Mouse (Mus musculus) MEL-GATA-1-ER (cell line): ENCODE data around the gene Syt14.

Experiments used
- DNase-seq: peaks from one replicate; pipeline ENCODE4 v3.0.0-alpha.2; 2012; ENCODE audit warnings: low read depth; ENCODE audit errors: extremely low read depth

Syt14 gene

GRCm38 (mm10) chr1:192993491-192993890 lies 42.1 kb downstream of the Syt14 start:
- no peak for DNase-seq

- DNase-seq, result peak; percentile 56
Measured at GRCm38 (mm10) chr1:192987203-192987602, 48.4 kb downstream of the Syt14 start.

DNA sequence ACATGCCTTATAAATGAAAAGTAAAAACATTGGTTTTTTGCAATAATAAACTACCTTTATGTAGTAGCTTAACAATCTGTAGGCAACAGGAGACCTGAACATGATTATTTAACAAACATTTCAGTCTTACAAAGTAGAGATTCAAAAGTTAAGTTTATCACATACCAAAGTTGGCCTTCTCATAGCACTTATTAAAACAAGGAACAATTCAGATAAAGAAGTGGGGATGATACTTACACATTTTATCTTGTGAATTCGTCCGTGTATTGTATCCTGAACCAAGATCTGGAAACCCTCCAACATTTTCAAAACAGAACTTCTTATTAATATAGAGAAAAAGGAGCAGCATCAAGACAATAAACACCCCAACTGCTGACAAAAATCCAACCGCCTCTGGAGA lies 49.1 kb downstream of the Syt14 start:
- peak; percentile 44 for DNase-seq

DNA sequence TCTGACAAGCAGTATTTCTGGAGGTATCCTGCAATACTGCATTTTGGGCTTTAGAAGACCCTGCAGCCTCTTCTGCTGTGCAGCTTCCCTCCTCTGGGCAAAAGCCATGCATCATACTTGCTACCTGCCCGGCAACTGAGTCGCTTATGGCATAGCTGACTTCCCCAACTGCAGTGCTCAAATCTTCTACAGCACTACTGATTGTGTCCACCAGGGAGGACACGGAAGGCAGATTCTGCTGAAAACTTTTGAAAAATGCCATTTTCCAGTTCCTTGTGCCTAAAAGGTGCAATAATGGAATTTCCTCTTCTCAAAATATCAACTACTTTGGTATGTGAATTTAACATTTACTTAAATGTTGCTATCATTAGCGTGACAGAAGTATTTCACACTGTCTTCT lies 51.2 kb downstream of the Syt14 start:
- DNase-seq, result no peak

DNA sequence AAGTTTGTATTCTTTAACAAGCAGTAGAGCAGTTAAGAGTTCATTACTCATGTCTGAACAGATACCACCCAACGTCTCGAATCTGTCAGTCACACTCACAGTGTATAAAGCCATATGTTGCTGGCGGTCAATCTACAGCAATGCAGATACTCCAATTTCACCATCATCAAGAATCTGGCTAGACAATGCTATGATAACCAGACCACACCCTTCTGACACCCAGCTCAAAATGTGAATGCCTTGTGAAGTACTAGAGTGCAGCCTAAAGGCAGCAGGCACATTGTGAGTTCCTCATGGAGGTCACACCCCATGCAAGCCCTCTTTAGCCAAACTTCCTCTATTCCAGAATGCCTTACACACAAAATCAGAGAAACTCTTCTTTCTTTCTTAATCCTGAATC lies 53.9 kb downstream of the Syt14 start:
- DNase-seq, result peak; percentile 70

- no peak for DNase-seq
Measured at GRCm38 (mm10) chr1:192981120-192981519, 54.5 kb downstream of the Syt14 start.

- no peak for DNase-seq
Measured at GRCm38 (mm10) chr1:192962323-192962722, 73.3 kb downstream of the Syt14 start.

GRCm38 (mm10) chr1:192947839-192948173 lies 87.8 kb downstream of the Syt14 start:
- no peak for DNase-seq

DNA sequence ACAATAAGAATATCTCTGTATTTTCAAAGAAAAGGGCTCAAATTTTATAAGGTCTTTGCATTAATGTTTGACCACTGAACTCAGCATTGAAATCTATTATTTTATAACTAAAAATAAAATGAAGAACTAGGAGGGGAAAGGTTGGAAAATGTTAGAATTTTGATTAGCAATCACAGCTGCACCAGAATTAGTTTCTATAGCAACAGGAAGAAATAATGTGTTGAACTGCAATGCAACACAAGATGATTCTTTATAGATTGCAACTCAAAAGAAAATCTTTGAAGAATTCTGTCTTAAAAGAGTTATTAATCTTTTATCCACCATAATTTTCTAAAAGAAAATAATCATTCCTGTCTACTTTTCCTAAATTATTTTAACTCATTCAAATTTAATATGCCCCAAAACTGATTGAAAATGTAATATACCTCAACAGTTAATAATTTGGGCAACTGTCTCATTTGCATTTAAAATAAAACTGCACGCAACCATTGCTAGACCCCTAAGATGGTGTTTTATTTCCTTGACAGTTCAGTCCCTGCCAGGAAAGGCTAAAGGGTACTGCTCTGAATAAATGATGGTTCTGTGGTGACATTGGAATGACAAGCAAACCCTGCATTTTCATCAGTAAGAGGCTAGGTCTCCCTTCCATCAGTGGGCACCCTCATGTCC lies 88.3 kb downstream of the Syt14 start:
- no peak for DNase-seq

- peak; percentile 43 for DNase-seq
Measured at GRCm38 (mm10) chr1:192939033-192939432, 96.5 kb downstream of the Syt14 start.

GRCm38 (mm10) chr1:192937956-192938355 lies 97.6 kb downstream of the Syt14 start:
- no peak for DNase-seq

DNA sequence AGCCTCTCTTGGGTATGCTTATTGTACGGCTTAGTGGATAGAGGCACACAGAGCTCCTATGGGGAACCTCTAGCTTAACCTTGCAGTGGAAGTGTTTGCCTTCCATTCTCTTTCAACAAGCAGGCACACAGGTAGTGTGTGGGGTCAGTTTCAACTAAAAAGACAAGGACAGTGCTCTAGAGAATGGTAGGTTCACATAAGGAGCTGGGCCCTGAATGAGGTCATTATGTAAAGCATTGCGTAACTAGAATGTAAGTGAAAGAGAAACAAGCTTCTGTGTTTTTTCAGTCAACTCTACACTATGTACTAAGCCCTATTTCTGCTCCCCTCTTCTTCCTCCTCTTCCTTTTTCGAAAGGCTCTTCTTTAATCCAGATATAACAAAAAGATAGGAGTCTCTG lies 103.8 kb downstream of the Syt14 start:
- no peak for DNase-seq

DNA sequence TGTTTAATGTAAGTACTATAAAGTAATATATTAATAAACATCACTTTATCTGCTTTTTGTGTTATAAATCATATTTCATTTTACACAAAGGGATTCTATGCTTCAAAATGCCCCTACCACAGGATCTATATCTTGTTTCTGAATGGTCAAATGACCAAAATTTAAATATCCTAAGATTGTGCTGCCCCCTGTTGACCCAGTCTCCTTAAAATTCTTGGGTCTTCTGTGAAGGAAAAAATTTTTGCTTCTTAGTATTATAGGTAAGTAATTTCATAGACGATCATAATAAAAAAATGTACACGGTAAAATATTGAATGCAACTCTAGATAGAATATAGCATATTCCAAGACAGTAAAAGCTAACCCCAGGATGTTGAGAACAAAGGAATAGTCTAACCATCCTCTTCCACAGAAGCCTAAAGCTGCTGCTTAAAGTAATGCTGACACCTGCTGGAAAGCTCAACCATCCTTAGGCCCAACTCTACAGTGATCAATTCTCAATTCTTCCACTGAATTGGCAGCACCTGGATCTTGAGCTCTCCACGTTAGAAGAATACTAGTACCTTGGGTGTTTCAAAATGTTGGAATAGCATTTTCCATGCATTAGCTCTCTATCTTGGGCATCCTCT lies 123.4 kb downstream of the Syt14 start:
- no peak for DNase-seq

- no peak for DNase-seq
Measured at GRCm38 (mm10) chr1:192901516-192901915, 134.1 kb downstream of the Syt14 start.

DNA sequence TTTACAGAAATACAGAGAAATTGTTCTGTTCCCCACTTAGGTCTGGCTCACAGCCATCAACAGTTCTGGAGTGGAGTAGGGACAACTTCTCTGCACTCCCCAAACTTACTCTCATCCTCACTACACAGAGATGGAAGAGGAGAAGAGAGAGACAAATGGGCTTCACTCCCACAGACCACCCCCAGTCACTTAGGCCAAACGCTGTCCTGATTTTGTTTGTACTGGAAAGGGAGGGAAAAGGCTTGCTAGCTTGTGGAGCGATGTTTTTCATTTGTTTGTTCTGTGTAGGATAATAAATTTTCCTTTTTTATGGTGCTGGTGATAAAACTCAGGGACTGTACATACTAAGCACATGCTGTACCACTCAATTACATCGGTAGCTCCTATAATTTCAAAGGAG lies 134.7 kb downstream of the Syt14 start:
- DNase-seq, result no peak

DNA sequence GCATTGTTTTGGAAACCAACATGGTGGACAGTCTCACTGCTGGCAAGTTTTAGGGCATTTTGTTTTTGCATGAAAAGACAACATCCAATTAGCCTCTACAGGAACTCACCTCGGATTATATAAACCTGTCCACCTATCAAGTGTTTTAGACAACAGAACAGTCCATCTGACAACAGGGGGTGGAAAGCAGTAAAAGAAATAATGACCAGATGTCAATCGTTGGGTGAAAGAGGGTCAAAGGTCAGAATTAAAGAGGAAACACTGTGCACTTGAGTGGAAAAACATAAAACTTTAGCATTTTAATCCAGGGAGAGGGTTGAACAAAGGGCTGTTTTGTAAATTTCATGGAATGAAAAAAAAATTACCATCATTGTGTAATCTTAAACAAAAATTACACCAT lies 136.8 kb downstream of the Syt14 start:
- no peak for DNase-seq

DNA sequence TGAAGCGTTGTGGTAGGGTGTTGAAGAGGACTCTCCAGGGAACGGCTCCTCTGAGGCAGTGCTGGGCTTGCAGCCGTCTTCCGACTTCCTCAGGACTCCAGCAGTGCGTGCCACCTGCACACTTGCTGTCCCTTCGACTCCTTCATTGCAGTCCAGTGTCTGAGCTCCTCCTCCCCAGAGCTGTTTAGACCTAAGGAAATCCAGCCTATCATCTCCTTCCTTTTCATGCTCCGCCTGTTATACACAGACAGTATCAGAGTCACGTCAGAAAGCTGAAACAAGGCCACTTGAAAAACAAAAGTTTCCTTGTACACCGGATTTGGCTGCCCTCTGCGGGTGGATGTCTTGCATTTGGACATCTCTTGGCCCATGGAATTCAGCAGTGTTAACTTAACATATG lies 138.4 kb downstream of the Syt14 start:
- DNase-seq, result no peak

- no peak for DNase-seq
Measured at GRCm38 (mm10) chr1:192896076-192896475, 139.5 kb downstream of the Syt14 start.

GRCm38 (mm10) chr1:192890716-192891115 lies 144.9 kb downstream of the Syt14 start:
- DNase-seq, result no peak

DNA sequence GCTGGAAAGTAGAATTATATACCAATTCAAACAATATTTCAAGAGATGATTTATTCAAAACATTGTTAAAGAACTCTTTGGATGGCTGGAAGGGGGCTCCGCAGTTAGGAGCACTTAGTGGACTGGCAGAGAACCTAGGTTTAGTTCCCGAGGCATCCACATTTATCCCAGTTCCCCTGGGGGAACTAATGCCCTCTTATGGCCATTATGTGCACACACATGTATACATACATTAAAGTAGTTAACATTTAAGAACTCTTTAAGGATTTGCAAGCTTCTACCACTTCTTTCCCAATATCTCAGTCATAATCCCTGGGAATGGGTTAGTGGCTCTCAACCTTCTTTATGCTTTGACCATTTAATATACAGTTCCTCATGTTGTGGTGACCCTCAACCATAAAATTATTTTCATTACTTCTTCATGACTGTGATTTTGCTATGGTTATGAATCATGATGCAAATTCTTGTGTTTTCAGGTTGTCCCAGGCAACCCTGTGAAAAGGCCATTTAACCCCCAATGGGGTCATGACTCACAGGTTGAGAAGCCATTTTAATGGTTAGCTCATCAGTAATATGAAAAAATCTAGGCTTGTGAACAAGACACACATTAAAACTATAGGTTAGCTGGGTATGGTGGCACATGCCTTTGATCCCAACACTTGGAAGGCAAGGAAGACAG lies 152.8 kb downstream of the Syt14 start:
- no peak for DNase-seq

- no peak for DNase-seq
Measured at GRCm38 (mm10) chr1:192880130-192880529, 155.4 kb downstream of the Syt14 start.

GRCm38 (mm10) chr1:192879086-192879580 lies 156.4 kb downstream of the Syt14 start:
- DNase-seq, result no peak

- DNase-seq, result no peak
Measured at GRCm38 (mm10) chr1:192872841-192873240, 162.7 kb downstream of the Syt14 start.
